Mouse (Mus musculus) induced T-regulatory cell, adult 2 months (primary cell): Measurements from ENCODE around the gene Psmb6.

Source experiments
- DNase-seq: peaks from one replicate; pipeline ENCODE4 v3.0.0-alpha.2; 2012; ENCODE audit warnings: low read depth

The Psmb6 gene

DNA sequence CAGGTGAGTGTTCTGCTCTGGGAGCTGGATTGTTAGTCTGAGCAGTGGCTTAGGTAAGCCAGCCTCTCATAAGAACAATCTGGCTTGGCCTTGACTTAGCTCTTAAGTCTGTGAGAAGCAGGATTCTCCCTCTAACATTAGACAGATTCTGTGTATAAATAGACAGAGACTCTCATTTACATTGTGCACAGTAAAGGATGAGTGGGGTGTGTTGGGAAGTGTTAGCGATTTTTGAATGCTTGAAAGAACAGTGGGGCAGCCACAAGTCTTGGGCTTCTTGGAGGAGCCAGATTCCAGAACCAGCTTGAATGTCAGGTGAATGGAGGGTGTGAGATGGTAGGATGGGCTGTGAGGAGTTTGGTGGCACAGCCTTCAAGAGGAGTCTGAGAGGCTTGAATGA is 46.5 kb downstream of the Psmb6 start:
- no peak for DNase-seq

DNA sequence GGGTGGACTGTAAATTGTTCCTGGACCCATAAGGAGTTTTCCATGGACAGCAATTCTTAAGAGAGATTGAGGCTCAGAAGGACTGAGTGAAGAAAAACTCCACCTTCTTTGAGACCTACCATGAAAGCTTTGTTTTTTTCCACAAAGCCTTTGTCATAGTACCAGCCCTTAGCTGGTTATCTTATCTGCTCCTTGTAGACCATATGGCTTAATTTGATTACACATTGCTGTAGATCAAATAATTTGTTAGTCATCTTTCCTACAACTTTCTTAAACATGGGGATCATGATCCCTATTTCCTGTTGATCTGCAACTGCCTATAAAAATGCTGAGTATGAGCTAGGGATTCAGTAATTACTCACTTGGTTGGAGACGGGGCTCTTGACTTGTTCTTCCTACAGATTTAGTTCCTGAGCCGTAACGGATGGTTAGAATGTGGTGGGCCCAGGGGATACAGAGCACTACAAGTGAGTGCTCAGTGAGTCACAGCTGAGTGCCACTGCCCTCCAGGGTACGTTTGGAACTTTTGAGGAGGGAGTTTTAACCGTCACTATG is 47.3 kb downstream of the Psmb6 start:
- no peak for DNase-seq

GRCm38 (mm10) chr11:70573872-70574271 is 48.7 kb downstream of the Psmb6 start:
- no peak for DNase-seq

- no peak for DNase-seq
These were observed 52.0 kb downstream of the Psmb6 start for GRCm38 (mm10) chr11:70577201-70577600.
